Mouse (Mus musculus) central nervous system, embryonic 11.5 days (tissue): ENCODE data around the gene Gm5431. TPM values are rescaled to one million over a fixed set of nuclear protein-coding genes. Genes with fewer than 3 reads are reported as not detected.

ENCODE experiments used
- polyA plus RNA-seq: library from polyadenylated mRNA; depleted of rRNA; stranded (reverse); fragments of >200 nt; gene quantifications from 2 replicates; pipeline ENCODE4 v1.2.3, GENCODE M21; 2012; rRNA removed

The Gm5431 gene
- 0.12 and 0.13 TPM in 2 replicates for polyA plus RNA-seq

DNA sequence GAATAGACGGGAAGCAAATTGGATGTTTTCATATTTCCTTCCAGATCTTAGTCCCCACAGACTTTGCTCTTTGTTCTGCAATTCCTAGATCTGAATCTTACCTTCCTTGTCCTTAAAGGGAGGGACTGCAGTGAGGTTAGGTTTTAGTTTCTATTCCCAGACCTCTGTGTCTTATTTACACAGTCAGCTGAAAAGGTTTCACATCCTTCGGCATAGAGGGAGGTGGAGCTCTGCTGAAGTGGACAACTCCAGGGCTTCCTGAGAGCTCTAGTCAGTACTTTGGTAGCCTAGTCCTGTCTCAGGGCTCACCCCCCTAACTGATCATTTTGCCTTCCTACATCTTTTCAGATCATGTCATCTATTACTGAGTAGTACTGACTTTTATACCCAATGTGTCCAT, at the start of gene Gm5431:
TSS of gene Gm5431 (minus strand) at position 194 of the 400 bp plus-strand sequence.

DNA sequence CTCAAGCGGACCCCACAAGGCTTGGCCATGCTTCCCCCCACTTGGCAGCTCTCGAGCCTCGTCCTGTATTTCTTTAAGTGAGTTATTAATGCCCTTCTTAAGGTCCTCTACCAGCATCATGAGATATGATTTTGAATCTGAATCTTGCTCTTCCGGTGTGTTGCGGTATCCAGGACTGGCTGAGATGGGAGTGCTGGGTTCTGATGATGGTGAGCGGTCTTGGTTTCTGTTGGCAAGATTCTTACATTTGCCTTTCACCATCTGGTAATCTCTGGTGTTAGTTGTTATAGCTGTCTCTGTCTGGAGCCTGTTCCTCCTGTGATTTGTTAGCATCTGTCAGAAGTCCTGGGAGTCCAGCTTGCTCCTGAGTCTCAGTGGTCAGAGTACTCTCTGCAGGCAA, 44.1 kb upstream of the Gm5431 start, which contains the start of gene Psme2b:
TSS of gene Psme2b (minus strand) at position 101 of the 400 bp plus-strand sequence.

DNA sequence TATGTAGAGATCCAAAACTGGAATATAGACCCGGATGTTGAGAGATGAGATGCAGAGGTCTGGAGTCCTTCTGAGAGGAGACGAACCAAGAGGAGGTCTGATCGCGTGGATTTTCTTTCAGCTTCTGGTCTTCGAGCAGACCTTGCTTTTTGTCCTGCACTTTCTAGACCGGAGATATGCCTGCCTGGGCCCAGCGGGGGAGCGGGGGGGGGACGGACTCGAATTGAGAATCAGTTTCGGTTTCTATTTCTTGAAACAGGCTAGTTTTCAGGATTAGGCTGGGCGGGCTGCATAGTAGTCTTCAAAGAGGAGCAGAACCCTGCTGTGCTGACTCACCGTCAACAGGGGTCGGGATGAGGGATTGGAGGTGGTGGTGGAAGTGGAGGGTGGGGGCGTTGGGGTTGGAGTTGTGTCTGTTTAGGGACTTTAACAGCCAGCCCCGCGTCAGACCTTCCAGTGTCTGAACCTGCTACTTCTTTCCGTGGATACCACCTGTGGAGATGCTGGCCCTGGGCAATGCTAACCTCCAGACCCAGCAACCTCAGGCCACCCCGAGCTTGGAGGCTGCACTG, 30.7 kb downstream of the Gm5431 start, which contains the start of gene Irgm1:
TSS of gene Irgm1 (minus strand) at position 483 of the 572 bp plus-strand sequence.

Other genes with a start within 250 kb of the Gm5431 start
- 1,363 and 1,952 TPM in 2 replicates for gene Rack1, start 101.9 kb downstream of the Gm5431 start, polyA plus RNA-seq
- gene Trim41, start 84.9 kb downstream of the Gm5431 start, polyA plus RNA-seq: 41.2 and 55.9 TPM in 2 replicates
- gene Trim7, start 76.1 kb downstream of the Gm5431 start, polyA plus RNA-seq: 1.3 and 1.5 TPM in 2 replicates
- gene Gm12184, start 75.6 kb downstream of the Gm5431 start, polyA plus RNA-seq: 24.0 and 57.0 TPM in 2 replicates
- 1.5 and 2.2 TPM in 2 replicates for gene Irgm1, start 30.5 kb downstream of the Gm5431 start, polyA plus RNA-seq
- 0.58 and 1.1 TPM in 2 replicates for gene Psme2b, start 44.0 kb upstream of the Gm5431 start, polyA plus RNA-seq
- gene Olfr56, start 76.7 kb upstream of the Gm5431 start, polyA plus RNA-seq: 0.02 and 0.06 TPM in 2 replicates
- gene 9930111J21Rik1, start 77.2 kb upstream of the Gm5431 start, polyA plus RNA-seq: 0.18 and 0.27 TPM in 2 replicates
- not detected in 2 replicates for gene Gm12185, start 90.0 kb upstream of the Gm5431 start, polyA plus RNA-seq
- gene Tgtp1, start 92.0 kb upstream of the Gm5431 start, polyA plus RNA-seq: not detected in 2 replicates
- gene 9930111J21Rik2, start 149.0 kb upstream of the Gm5431 start, polyA plus RNA-seq: 0.10 and 0.29 TPM in 2 replicates
- gene Tgtp2, start 162.0 kb upstream of the Gm5431 start, polyA plus RNA-seq: not detected in 2 replicates
- 0.55 and 0.89 TPM in 2 replicates for gene Ifi47, start 174.4 kb upstream of the Gm5431 start, polyA plus RNA-seq
- gene Olfr1396, start 212.7 kb upstream of the Gm5431 start, polyA plus RNA-seq: not detected in 2 replicates
- not detected in 2 replicates for gene Olfr1395, start 240.1 kb upstream of the Gm5431 start, polyA plus RNA-seq